Mouse (Mus musculus): ENCODE results near the gene Pik3c2a. TPM values are rescaled to one million over a fixed set of nuclear protein-coding genes. Genes with fewer than 3 reads are reported as not detected.

Pik3c2a gene
- polyA plus RNA-seq, 1 experiment from 2014 or later, result 23.2 TPM

Other genes starting within 250 kb of the Pik3c2a start
- gene Plekha7, start 135.1 kb downstream of the Pik3c2a start, polyA plus RNA-seq (2016; fragmentation: Nextera tagmentation; extraction: Ambion mirVana), result 25.5 and 25.7 TPM in 2 replicates
- gene Rps13, start 109.3 kb downstream of the Pik3c2a start, polyA plus RNA-seq (2016; fragmentation: Nextera tagmentation; extraction: Ambion mirVana), result 708 and 841 TPM in 2 replicates
- gene Nucb2, start 60.9 kb upstream of the Pik3c2a start, polyA plus RNA-seq (2016; fragmentation: Nextera tagmentation; extraction: Ambion mirVana), result 11.7 and 11.8 TPM in 2 replicates

All from midbrain, embryonic 10.5 days (tissue).